Mouse (Mus musculus) cerebellum, adult 8-10 months (tissue): ENCODE results near the gene Mettl7b.
A peak's percentile ranks its signal among the peaks of the same experiment; 100 is the strongest.

ENCODE experiments used
- DNase-seq: peaks from one replicate; pipeline ENCODE4 v3.0.0; 2022

Mettl7b gene

GRCm38 (mm10) chr10:128917400-128917799 is 43.4 kb downstream of the Mettl7b start:
- DNase-seq, result no peak

- DNase-seq, result no peak
Observed at GRCm38 (mm10) chr10:128916665-128917064, 44.1 kb downstream of the Mettl7b start.

GRCm38 (mm10) chr10:128915550-128915949 is 45.2 kb downstream of the Mettl7b start:
- no peak for DNase-seq

GRCm38 (mm10) chr10:128913696-128914095 is 47.1 kb downstream of the Mettl7b start:
- DNase-seq, result no peak

GRCm38 (mm10) chr10:128913219-128913618 is 47.6 kb downstream of the Mettl7b start:
- peak; percentile 95 for DNase-seq

GRCm38 (mm10) chr10:128912791-128913190 is 48.0 kb downstream of the Mettl7b start:
- no peak for DNase-seq

- no peak for DNase-seq
Observed at GRCm38 (mm10) chr10:128912268-128912667, 48.5 kb downstream of the Mettl7b start.

- DNase-seq, result no peak
Observed at GRCm38 (mm10) chr10:128911430-128911829, 49.4 kb downstream of the Mettl7b start.

GRCm38 (mm10) chr10:128910066-128910841 is 50.5 kb downstream of the Mettl7b start:
- DNase-seq, result no peak

- DNase-seq, result peak; percentile 53
Observed at GRCm38 (mm10) chr10:128909567-128910028, 51.2 kb downstream of the Mettl7b start.

GRCm38 (mm10) chr10:128908778-128909448 is 51.9 kb downstream of the Mettl7b start:
- no peak for DNase-seq
